Mouse (Mus musculus): ENCODE measurements around the gene Edar. TPM values are rescaled to one million over a fixed set of nuclear protein-coding genes. Genes with fewer than 3 reads are reported as not detected.
"Not testable (repeated sequence)": the region's sequence is repeated elsewhere in the genome, so short reads cannot be mapped to it uniquely, and the experiment has no call there.

Gene Edar
- polyA plus RNA-seq (2015; fragmentation: Nextera tagmentation; extraction: Ambion mirVana), result 0.22 and 0.36 TPM in 2 replicates

DNA sequence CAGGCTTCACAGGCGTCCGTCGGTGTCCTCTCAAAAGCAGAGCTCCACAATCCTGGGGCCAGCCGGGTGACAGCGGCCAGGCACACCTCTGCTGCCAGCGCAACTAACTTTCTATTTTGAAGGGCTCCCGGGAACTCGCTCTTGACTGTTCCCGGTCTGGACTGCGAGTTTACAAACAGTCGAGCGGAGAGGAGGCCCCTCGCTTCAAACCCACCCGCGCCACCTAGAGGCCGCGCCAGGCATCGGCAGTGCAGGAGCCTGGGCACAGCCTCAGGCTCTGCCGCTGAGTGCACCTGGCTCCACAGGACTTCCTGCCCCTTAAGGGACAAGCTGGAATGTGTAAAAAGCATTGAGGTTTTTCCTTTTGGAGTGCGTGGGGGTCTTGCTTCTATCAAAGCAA lies at the start of gene Edar:
Gene Edar (minus strand): TSS at position 122 of the 400 bp plus-strand sequence.
- peak within 1 kb of the TSS; percentile 41 for H3K9ac ChIP-seq
- peaks cover 10% of the 10 kb centered on the region; the same call in 1 of the 2 replicates for H3K27me3 ChIP-seq
- peak; percentile 91 for ATAC-seq (replicated peaks; ENCODE audit: low FRiP score)
- WGBS, result 4% methylated on average over 20 of the region's 20 CpGs
- no peak within 1 kb of the TSS for H3K27ac ChIP-seq
- H3K4me3 ChIP-seq (replicated peaks), result peak within 1 kb of the TSS; percentile 44
- H3K36me3 ChIP-seq, result no peaks in the 10 kb centered on the region
- peak within 1 kb of the TSS; percentile 72 for H3K4me2 ChIP-seq
- no peaks in the 10 kb centered on the region for H3K9me3 ChIP-seq (replicated peaks)
- H3K4me1 ChIP-seq, result peaks cover 10% of the 10 kb centered on the region; the same call in 1 of the 2 replicates

DNA sequence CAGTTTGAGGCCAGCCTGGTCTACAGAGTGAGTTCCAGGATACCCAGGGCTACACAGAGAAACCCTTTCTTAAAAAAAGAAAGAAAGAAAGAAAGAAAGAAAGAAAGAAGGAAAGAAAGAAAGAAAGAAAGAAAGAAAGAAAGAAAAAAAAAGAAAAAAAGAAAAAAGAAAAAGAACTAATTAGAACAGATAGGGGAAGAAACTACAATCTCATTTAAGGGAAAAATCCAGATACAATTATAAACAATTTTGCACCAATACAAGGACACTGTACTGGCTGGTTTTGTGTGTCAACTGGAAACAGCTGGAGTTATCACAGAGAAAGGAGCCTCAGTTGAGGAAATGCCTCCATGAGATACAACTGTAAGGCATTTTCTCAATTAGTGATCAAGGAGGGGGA lies 42.7 kb upstream of the Edar start, which contains the start of gene Gm17542:
Gene Gm17542 (minus strand): TSS at position 101 of the 400 bp plus-strand sequence.
- H3K4me3 ChIP-seq (replicated peaks); H3K4me2 ChIP-seq; H3K27me3 ChIP-seq; H3K9me3 ChIP-seq (replicated peaks); H3K9ac ChIP-seq; ATAC-seq (replicated peaks; ENCODE audit: low FRiP score); H3K27ac ChIP-seq; H3K36me3 ChIP-seq: not testable (repeated sequence)
- H3K4me1 ChIP-seq, result peaks cover 17% of the 10 kb centered on the region

DNA sequence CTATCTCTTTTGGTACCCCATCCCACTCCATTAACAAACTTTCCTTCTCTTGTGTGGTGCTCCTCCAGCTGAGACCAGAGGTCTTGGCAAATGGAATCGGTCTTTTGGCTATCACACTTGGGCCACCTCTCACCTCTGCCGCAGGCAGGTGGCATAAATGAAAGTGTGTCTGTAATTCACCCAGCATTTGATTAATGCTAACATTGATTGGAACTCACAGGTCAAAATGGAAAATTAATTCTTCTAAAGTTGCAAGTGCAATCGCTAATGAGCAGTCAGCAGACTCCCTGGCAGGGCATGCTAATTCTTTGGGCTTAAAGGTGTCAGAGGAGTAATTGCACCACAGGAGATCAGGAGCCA lies 39.3 kb upstream of the Edar start:
- H3K9me3 ChIP-seq (replicated peaks), result no peaks in the 10 kb centered on the region
- peak overlapping the region; percentile 37 for H3K4me3 ChIP-seq (replicated peaks)
- no peak for ATAC-seq (replicated peaks; ENCODE audit: low FRiP score)
- H3K27me3 ChIP-seq, result no peaks in the 10 kb centered on the region
- peak overlapping the region; percentile 66 for H3K27ac ChIP-seq
- no peak overlapping the region; the same call in 1 of the 2 replicates for H3K9ac ChIP-seq
- no peaks in the 10 kb centered on the region for H3K36me3 ChIP-seq
- H3K4me1 ChIP-seq, result peaks cover 17% of the 10 kb centered on the region
- 45% methylated on average over 3 of the region's 3 CpGs for WGBS
- H3K4me2 ChIP-seq, result peak overlapping the region; percentile 59

DNA sequence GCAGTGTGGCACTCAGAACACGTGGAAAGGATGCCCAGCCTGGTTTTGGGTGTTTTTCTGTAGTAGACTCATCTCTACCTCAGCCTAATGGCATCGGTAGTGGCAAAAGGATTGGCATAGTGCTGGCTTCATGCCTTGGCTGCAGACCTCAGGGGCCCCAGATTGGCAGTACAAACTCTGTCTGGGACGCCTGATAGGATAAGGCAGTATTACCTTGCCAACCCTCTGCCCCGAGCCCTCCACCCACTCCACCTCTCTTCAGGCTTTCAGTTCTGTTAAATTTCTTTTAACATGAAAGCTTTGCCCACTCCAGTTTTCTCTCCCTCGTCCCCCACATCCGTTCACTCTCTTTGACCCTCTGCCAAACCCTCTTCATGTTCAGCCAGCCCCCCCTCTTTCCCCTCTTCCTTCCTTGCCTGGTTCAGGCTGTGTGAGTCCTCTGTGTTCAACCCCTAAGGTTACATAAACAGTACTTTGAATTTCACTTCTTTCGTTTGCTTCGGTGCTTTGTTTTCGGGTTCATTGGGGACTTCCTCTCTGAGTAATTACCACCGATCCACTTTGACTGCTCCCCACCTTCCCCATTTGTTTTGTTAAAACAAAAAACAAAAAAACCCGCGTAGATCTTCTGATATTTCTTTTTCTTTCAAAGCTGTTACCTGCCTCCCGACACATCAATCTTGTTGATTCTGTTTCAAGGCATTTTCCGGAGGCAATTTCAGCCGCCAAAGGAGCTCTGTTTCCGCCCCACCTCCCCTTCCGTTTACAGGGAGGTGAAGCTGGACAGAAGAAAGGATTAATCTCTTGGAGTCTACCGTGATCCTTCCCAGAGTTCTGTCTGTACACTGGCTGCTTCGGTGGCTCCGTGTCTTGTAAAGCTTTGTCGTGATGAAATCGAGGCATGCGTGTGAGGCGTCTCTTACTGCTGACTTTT lies 38.7 kb upstream of the Edar start:
- H3K4me1 ChIP-seq, result peaks cover 17% of the 10 kb centered on the region
- peak; percentile 75 for ATAC-seq (replicated peaks; ENCODE audit: low FRiP score)
- H3K9ac ChIP-seq, result no peak overlapping the region; the same call in 1 of the 2 replicates
- peak overlapping the region; percentile 59 for H3K4me2 ChIP-seq
- H3K27me3 ChIP-seq, result no peaks in the 10 kb centered on the region
- H3K4me3 ChIP-seq (replicated peaks), result peak overlapping the region; percentile 37
- no peaks in the 10 kb centered on the region for H3K9me3 ChIP-seq (replicated peaks)
- H3K27ac ChIP-seq, result peak overlapping the region; percentile 66
- WGBS, result 11% methylated on average over 24 of the region's 24 CpGs
- H3K36me3 ChIP-seq, result no peaks in the 10 kb centered on the region

DNA sequence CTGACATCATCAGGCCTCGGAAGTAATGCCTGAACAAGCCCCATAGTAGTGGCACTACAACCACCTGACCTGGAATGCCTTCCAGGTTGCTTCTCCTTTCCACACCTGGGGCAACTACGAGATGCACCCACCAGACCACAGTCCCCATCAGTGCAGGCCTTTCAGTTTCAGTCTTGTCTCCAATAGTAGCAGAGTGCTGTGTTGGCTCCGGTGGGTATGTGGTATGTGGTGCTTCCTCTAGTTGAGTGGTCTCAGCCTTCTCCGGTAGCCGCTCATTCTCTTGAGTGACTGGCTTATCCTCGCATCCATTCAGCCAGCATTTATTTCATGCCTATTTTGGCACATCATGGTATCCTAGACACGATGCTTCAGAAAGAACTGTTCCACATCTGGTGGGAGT lies 37.8 kb upstream of the Edar start:
- H3K36me3 ChIP-seq, result no peaks in the 10 kb centered on the region
- H3K27me3 ChIP-seq, result no peaks in the 10 kb centered on the region
- 91% methylated on average over 7 of the region's 7 CpGs for WGBS
- H3K27ac ChIP-seq, result no peak overlapping the region
- no peak overlapping the region for H3K4me3 ChIP-seq (replicated peaks)
- no peaks in the 10 kb centered on the region for H3K9me3 ChIP-seq (replicated peaks)
- H3K9ac ChIP-seq, result no peak overlapping the region
- H3K4me1 ChIP-seq, result peaks cover 17% of the 10 kb centered on the region
- H3K4me2 ChIP-seq, result no peak overlapping the region
- ATAC-seq (replicated peaks; ENCODE audit: low FRiP score), result no peak

DNA sequence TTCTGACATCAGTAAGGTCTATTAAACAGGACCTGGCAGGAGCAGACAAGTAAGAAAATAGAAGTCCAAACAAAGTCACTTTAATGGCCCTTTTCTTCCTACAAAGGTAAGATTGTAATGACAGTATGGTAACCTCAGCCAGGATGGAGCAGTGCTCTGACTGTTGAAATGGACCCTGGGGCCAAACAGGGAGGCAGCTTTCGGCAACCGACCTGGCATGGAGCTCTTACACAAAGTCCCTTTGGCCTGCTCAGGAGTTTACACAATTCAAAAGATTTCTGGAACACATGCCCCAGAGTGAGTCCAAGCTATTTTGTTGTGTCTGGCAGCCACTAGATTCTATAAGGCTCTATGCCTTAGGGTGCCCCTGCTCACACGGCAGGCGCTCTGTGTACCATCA lies 33.6 kb upstream of the Edar start:
- no peak overlapping the region for H3K9ac ChIP-seq
- ATAC-seq (replicated peaks; ENCODE audit: low FRiP score), result no peak

DNA sequence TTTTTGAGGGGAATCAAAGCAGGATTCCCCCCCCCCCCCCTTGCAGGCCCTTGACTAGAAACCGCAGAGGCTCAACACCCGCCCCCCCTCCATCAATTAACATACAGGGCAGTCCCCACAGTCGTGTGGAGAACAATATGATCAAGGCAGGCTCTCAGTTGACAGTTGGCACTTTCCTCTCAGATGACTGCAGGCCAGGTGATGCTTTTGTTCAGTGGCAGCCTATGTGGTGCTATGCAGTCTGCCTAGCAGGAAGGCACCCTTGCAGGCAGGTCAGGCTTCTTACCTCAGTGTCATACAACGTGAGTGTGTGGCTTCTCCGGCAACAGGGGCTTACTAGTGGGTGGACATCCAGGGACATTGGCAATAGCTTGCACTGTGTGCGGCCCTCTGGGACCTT lies 25.1 kb upstream of the Edar start:
- Histone ChIP-seq H3K36me3 (no peaks in the 10 kb centered on the region), H3K9me3 (replicated peaks) (no peaks in the 10 kb centered on the region), H3K4me2 (no peak overlapping the region), H3K9ac (no peak overlapping the region), H3K27me3 (no peaks in the 10 kb centered on the region), H3K27ac (no peak overlapping the region), H3K4me1 (no peaks in the 10 kb centered on the region), H3K4me3 (replicated peaks) (no peak overlapping the region)
- ATAC-seq (replicated peaks; ENCODE audit: low FRiP score), result no peak
- WGBS, result 41% methylated on average over 6 of the region's 6 CpGs

More for the DNA sequence above, 33.6 kb upstream of the Edar start:
- Histone ChIP-seq H3K27me3 (no peaks in the 10 kb centered on the region), H3K4me2 (no peak overlapping the region), H3K4me3 (replicated peaks) (no peak overlapping the region), H3K4me1 (peaks cover 6% of the 10 kb centered on the region), H3K9me3 (replicated peaks) (no peaks in the 10 kb centered on the region), H3K27ac (no peak overlapping the region), H3K36me3 (no peaks in the 10 kb centered on the region)
- WGBS, result 87% methylated on average over 4 of the region's 4 CpGs

DNA sequence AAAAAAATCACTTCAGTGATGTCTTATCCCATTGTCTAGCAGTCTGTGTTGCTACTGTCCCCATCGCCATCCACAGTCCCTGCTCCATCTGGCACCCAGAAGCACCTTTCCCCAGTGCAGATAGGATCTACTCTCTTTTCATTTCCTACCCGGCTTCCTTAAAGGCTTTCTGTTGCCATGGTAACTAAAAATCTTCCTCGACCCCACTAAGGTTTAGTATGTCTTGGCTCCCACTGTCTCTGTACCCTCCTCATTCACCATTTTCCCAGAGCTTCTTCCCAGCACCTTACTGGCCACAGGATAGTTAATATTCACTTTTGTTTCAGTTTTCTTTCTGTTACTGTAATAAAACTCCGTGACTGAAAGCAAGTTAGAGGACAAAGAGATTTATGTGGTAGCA lies 24.7 kb upstream of the Edar start:
- ATAC-seq (replicated peaks; ENCODE audit: low FRiP score), result no peak
- no peak overlapping the region for H3K4me2 ChIP-seq
- WGBS, result 34% methylated on average over 4 of the region's 4 CpGs

DNA sequence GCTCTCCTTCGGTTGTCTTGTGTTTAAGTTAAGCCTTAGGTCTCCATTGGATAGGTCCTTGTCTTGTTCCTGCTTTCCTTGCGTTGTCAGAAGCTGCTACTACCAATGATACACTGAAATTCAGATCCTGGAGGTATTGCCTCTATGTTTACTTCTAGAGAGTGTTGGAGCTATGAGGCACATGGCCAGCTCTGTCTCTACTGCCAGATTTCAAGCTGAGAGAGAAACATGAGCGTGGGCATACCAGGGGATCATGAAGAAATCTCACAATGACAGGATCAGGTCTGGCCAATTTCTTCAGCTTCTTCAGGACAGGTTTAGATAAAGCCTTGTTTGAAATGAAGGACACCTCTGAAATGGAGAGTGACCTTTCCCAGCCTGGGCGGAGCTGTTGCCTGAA lies 23.5 kb upstream of the Edar start:
- no peak overlapping the region for H3K4me2 ChIP-seq
- ATAC-seq (replicated peaks; ENCODE audit: low FRiP score), result no peak
- no peak overlapping the region for H3K4me3 ChIP-seq (replicated peaks)
- no peaks in the 10 kb centered on the region for H3K4me1 ChIP-seq
- H3K9ac ChIP-seq, result no peak overlapping the region
- WGBS, result 85% methylated on average over 4 of the region's 4 CpGs
- no peaks in the 10 kb centered on the region for H3K27me3 ChIP-seq
- H3K36me3 ChIP-seq, result no peaks in the 10 kb centered on the region
- no peak overlapping the region for H3K27ac ChIP-seq
- no peaks in the 10 kb centered on the region for H3K9me3 ChIP-seq (replicated peaks)

More for the DNA sequence above, 24.7 kb upstream of the Edar start:
- Histone ChIP-seq H3K27me3 (no peaks in the 10 kb centered on the region), H3K4me1 (no peaks in the 10 kb centered on the region), H3K4me3 (replicated peaks) (no peak overlapping the region), H3K27ac (no peak overlapping the region), H3K9ac (no peak overlapping the region), H3K36me3 (no peaks in the 10 kb centered on the region), H3K9me3 (replicated peaks) (no peaks in the 10 kb centered on the region)

DNA sequence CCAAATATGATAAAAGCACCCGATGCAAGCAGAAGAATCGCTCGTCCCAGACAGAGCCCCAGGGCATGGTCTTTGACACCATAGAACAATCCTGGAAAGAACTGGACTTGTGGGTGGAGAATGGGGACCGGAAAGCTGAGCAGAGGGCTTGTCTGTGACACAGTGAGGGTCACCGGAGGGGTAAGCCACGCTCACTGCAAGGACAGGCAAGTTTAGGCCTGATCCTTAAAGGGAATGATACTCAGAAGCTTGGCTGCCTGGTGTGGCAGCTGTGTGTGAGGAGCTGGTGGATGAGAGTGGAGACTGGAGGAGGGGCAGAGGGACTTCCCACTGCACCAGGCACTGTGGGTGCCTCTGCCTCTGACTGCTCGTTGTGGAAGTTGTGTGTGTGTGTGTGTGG lies 15.6 kb upstream of the Edar start:
- H3K36me3 ChIP-seq, result no peaks in the 10 kb centered on the region

DNA sequence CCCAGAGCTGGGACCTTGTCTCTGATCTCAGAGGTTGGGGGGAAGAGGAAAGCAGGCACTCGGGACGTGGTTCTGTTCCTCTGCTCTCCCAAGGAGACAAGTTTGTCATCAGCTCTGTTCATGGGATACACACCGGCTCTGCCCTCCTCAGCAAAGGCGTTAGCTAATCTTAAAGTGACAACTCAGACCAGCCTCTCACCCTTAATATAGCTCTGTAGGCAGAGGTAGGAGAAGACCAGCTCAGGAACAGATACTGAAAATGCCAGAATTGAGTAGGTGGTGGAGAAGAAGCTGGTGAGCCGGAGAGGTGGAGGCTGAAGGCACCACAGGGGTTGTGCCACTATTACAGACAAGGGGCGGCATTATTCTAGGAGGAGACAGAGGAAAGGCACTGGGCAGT lies 3.8 kb upstream of the Edar start:
- Histone ChIP-seq H3K27ac (no peak overlapping the region), H3K9me3 (replicated peaks) (no peaks in the 10 kb centered on the region), H3K9ac (no peak overlapping the region), H3K4me1 (0 out of 2 replicates have a peak, but pooled peaks cover 4% of the 10 kb centered on the region), H3K27me3 (peaks cover 10% of the 10 kb centered on the region; the same call in 1 of the 2 replicates), H3K36me3 (no peaks in the 10 kb centered on the region), H3K4me2 (no peak overlapping the region), H3K4me3 (replicated peaks) (no peak overlapping the region)
- ATAC-seq (replicated peaks; ENCODE audit: low FRiP score), result no peak
- 84% methylated on average over 6 of the region's 6 CpGs for WGBS

More for the DNA sequence above, 15.6 kb upstream of the Edar start:
- Histone ChIP-seq H3K27ac (no peak overlapping the region), H3K4me1 (no peaks in the 10 kb centered on the region), H3K27me3 (no peaks in the 10 kb centered on the region), H3K4me3 (replicated peaks) (no peak overlapping the region), H3K9ac (no peak overlapping the region), H3K9me3 (replicated peaks) (no peaks in the 10 kb centered on the region), H3K4me2 (no peak overlapping the region)
- WGBS, result 72% methylated on average over 7 of the region's 7 CpGs
- no peak for ATAC-seq (replicated peaks; ENCODE audit: low FRiP score)

DNA sequence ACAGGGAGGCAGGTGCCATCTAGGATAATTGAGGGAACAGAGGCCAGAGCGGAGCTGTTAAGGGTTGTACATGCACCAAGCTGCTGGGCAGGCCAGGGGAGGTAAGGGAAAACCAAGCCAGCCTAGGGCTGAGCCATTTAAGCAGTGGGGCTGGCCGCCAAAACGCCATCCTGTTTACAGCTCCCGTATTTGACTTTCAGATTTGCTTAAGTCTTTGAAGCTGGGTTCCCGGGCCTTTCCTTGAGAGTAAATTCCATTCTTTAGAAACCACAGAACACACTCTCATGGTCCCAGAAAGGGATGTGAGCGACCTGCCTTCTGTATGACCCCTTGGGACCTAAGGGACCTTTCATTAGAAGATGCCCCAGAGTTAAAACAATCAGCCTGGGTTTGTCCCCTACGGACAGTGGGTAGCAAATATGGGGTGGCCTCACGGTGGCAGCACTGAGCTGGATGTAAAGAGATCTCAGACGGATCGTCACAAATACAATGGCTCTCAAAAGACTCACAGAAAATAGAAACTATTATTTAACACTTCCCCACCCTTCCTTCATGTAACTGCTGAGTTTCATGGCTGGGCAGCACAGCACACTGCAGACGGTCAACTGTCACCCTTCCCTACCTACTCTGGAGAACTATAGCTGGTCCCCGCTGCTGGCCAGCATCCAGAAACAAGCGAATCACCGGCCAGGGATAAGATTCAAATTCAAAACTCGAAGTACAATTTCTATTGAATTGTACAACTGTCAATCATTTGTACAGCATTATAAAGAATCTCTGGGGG lies 2.0 kb downstream of the Edar start:
- Histone ChIP-seq H3K36me3 (no peaks in the 10 kb centered on the region), H3K4me2 (peak overlapping the region; percentile 12), H3K4me1 (peaks cover 10% of the 10 kb centered on the region; the same call in 1 of the 2 replicates), H3K27ac (no peak overlapping the region), H3K27me3 (peaks cover 10% of the 10 kb centered on the region; the same call in 1 of the 2 replicates), H3K4me3 (replicated peaks) (0 out of 2 replicates have a peak overlapping the region, but pooled peaks have one; percentile 10), H3K9me3 (replicated peaks) (no peaks in the 10 kb centered on the region), H3K9ac (no peak overlapping the region)
- 33% methylated on average over 15 of the region's 15 CpGs for WGBS
- ATAC-seq (replicated peaks; ENCODE audit: low FRiP score), result 0 out of 2 replicates have a peak, but pooled peaks have one; percentile 59

All from kidney, embryonic 15.5 days (tissue).